Mouse (Mus musculus) gastrocnemius, adult 2 months (tissue): ENCODE measurements around the gene Fam50b. TPM values are rescaled to one million over a fixed set of nuclear protein-coding genes. Genes with fewer than 3 reads are reported as not detected.
A peak's percentile ranks its signal among the peaks of the same experiment; 100 is the strongest.

ENCODE experiments used
- DNase-seq: peaks from one replicate; pipeline ENCODE4 v3.0.0; 2022
- H3K27ac ChIP-seq: fragments of 200-600 bp; 2 replicates; pipeline ENCODE4 v1.8.1; 2022; ENCODE audit warnings: mild to moderate bottlenecking
- H3K4me3 ChIP-seq: fragments of 200-600 bp; 2 replicates; pipeline ENCODE4 v1.8.1; 2022; ENCODE audit warnings: mild to moderate bottlenecking, moderate library complexity
- CTCF ChIP-seq: fragments of 200-600 bp; IDR thresholded peaks from 2 replicates; pipeline ENCODE4 v1.8.1; 2022; ENCODE audit warnings: antibody characterized with exemption, mild to moderate bottlenecking, moderate library complexity
- intact Hi-C: fragments of 180-260 bp; cut with DNase I; formaldehyde crosslinking; loops from one replicate; pipeline ENCODE4 v1.15.1; 2025
- total RNA-seq, 2 experiments: library from RNA; stranded (reverse); gene quantifications; 2 replicates each; pipeline ENCODE4 v1.2.3; 2021

Gene Fam50b
- total RNA-seq, 2 experiments from 2014 or later: not detected

DNA sequence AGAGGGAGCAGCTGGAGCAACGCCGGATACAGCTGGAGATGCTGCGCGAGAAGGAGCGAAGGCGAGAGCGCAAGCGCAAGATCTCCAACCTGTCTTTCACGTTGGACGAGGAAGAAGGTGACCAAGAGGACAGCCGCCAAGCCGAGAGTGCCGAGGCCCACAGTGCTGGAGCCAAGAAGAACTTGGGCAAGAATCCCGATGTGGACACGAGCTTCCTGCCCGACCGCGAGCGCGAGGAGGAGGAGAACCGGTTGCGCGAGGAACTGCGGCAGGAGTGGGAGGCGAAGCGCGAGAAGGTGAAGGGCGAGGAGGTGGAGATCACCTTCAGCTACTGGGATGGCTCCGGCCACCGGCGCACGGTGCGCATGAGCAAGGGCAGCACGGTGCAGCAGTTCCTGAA lies 12.2 kb downstream of the Fam50b start:
- no peak for DNase-seq
- Histone ChIP-seq H3K27ac (no peak overlapping the region), H3K4me3 (no peak overlapping the region)
- intact Hi-C loops: no loop called here
- TF ChIP-seq CTCF: no peak

GRCm38 (mm10) chr13:34748530-34748929 lies 13.9 kb downstream of the Fam50b start:
- Histone ChIP-seq H3K4me3 (no peak overlapping the region), H3K27ac (no peak overlapping the region)
- intact Hi-C loops: no loop called here
- no peak for DNase-seq
- TF ChIP-seq CTCF: no peak

- intact Hi-C loops: no loop called here
- no peak for DNase-seq
- H3K4me3 ChIP-seq: no peak overlapping the region
- no peak overlapping the region for H3K27ac ChIP-seq
- no peak for TF ChIP-seq CTCF
These were observed 24.6 kb downstream of the Fam50b start for GRCm38 (mm10) chr13:34759202-34759601.

GRCm38 (mm10) chr13:34760518-34761287 lies 26.1 kb downstream of the Fam50b start:
- intact Hi-C loops: no loop called here
- TF ChIP-seq CTCF: no peak
- peak overlapping the region; percentile 56 for H3K27ac ChIP-seq

GRCm38 (mm10) chr13:34762136-34762535 lies 27.5 kb downstream of the Fam50b start:
- no peak for TF ChIP-seq CTCF
- intact Hi-C loops: no loop called here
- Histone ChIP-seq H3K27ac (no peak overlapping the region), H3K4me3 (no peak overlapping the region)
- no peak for DNase-seq

More at GRCm38 (mm10) chr13:34760518-34761287, 26.1 kb downstream of the Fam50b start:
- no peak for DNase-seq
- H3K4me3 ChIP-seq: no peak overlapping the region

- DNase-seq: no peak
- no peak for TF ChIP-seq CTCF
- H3K4me3 ChIP-seq: no peak overlapping the region
- H3K27ac ChIP-seq: no peak overlapping the region
- intact Hi-C loops: no loop called here
These were observed 28.2 kb downstream of the Fam50b start for GRCm38 (mm10) chr13:34762865-34763264.

DNA sequence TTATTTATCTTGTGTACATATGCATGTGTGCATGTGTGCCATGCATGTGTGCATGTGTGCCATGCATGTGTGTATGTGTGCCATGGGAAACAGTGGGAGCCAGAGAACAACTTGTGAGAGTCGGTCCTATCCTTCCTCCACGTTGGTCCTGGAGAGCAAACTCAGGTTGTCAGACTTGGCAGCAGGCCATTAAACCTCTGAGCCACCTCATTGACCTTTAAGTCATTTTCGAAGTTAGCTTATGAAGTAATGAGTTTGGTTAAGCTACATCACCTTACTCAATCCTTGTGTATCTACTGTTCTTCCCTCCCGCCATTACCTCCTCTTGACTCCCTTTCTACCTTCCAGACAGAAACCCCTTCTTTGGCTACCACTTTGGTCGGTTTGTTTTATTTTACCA lies 30.6 kb downstream of the Fam50b start:
- intact Hi-C loops: no loop called here
- Histone ChIP-seq H3K27ac (no peak overlapping the region), H3K4me3 (no peak overlapping the region)
- no peak for DNase-seq
- no peak for TF ChIP-seq CTCF

DNA sequence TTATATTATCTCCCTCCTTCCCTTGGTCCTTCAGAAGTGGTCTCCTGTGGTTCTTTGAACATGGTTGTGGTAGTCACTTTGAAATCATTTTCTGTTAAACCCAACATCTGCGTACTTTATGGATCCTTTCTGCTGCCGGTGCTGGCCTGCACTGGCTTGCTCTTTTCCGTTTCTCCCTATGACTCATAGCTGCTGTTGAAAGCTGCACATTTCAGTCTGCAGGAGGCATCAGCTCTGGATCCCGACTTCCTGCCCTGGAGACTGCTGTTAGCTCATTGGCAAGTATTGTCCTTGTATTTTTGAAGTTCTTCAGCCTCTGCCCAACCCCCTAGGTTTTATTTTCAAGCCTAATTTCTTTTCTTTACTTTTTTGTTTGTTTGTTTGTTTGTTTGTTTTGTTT lies 31.9 kb downstream of the Fam50b start:
- Histone ChIP-seq H3K27ac (0 out of 2 replicates have a peak overlapping the region, but pooled peaks have one; percentile 24), H3K4me3 (no peak overlapping the region)
- peak; percentile 18; the same call in 1 of the 2 replicates for TF ChIP-seq CTCF
- peak; percentile 34 for DNase-seq
- intact Hi-C loops: no loop called here

DNA sequence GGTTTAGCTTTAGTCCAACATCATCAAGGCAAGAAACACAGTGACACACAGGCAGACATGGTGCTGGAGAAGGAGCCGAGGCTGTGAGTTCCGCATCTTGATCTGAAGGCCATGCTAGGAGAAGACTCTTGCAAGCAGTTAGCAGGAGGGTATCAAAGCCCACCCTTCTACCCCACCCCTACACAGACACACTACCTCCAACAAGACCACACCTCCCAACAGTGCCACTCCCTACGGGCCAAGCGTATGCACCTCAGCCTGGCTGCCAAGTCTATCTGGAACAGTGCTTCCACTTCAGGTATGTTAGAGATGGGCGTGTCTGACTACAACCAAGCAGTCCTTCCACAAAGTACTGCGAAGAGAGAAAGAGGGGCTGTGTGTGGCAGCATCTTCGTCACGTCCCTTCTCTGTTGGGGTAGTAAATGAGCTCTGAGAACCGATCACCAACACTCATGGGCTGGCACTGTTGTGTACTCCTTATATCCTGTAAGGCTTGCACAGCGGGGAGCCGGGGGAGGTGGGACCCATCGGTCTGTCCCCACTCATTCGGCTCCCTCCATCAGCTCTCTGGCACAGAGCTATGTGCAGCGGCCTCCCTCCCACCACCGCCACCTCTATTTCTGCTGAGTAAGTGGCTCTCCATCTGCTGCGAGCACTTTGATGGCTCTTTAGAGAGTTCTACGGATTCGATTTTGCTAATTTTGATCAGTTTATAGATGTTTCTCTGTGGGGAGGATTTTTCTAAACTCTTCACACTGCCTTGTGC lies 33.1 kb downstream of the Fam50b start:
- no peak for DNase-seq
- no peak for TF ChIP-seq CTCF
- Histone ChIP-seq H3K4me3 (no peak overlapping the region), H3K27ac (no peak overlapping the region)
- intact Hi-C loops: no loop called here

- no peak for TF ChIP-seq CTCF
- intact Hi-C loops: no loop called here
- Histone ChIP-seq H3K27ac (no peak overlapping the region), H3K4me3 (no peak overlapping the region)
- no peak for DNase-seq
These were observed 42.1 kb downstream of the Fam50b start for GRCm38 (mm10) chr13:34776767-34777166.

DNA sequence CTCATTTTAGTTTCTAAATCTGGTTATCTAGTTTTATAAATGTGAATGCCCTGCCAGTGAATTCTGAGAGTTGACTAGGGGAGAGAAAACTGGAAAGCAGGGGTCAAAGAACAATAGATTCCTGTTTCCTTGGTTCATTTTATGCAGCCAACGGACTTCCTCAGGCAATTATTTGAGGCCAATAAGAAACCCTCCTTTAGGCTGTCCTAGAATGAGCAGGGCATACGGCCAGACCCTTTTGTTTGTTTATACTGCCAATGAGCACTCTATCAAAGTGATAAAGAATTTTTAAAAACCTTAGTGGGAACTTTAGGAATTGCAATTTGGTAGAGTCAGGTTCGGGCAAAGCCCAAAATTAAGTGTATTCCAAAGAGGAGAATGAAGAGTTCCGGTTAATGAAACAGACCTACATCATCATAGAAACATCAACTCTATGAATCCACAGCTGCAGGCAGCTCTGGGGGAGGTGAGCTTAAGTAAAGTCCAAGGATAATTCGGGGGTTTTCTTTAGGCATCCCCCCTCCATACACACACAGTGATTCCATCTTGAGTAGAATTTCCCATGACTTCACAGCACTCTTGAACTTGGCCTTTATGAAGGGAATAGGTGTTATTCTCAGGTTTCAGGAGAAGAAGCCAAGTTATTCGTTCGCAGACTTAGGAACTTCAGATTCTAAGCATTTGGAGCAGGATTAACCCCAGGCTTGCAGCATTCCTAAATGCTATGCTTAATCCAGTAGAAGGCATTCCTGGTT lies 46.4 kb downstream of the Fam50b start:
- no peak for TF ChIP-seq CTCF
- DNase-seq: no peak
- Histone ChIP-seq H3K27ac (peak overlapping the region; percentile 43), H3K4me3 (no peak overlapping the region)
- intact Hi-C loops: no loop called here

DNA sequence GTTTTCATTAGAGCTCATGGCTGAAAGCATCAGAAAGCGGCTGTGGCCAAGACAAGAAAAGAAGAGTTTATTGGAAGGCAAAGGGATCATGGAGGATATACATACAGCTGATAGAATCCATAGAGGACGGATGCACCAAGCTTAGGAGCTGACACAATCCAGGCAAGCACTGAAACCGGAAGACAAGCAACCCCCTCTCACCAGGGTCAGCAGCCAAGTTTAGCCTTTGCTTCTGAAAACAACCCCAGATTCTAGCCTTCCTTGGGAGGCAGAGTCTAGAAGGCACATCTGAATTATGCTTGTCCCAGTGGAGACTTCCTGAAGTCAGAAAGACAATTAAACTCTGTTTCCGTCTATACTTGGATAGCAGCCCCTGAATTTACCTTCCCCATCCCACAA lies 47.0 kb downstream of the Fam50b start:
- intact Hi-C loops: no loop called here
- Histone ChIP-seq H3K27ac (peak overlapping the region; percentile 43; the same call in 1 of the 2 replicates), H3K4me3 (no peak overlapping the region)
- no peak for TF ChIP-seq CTCF
- no peak for DNase-seq

- Histone ChIP-seq H3K27ac (peak overlapping the region; percentile 49), H3K4me3 (no peak overlapping the region)
- intact Hi-C loops: no loop called here
- no peak for DNase-seq
- no peak for TF ChIP-seq CTCF
These were observed 50.2 kb downstream of the Fam50b start for GRCm38 (mm10) chr13:34784818-34785217.
